Mouse (Mus musculus) embryonic facial prominence, embryonic 15.5 days (tissue): ENCODE data around the gene Coro2a. TPM values are rescaled to one million over a fixed set of nuclear protein-coding genes. Genes with fewer than 3 reads are reported as not detected.
"Not testable (repeated sequence)": the region's sequence is repeated elsewhere in the genome, so short reads cannot be mapped to it uniquely, and the experiment has no call there.

Experiments
- ATAC-seq: fragments of 200-750 bp; cut with Nextera tagmentation; 2 replicates; pipeline ENCODE4 v1.8.0; 2017; ENCODE audit warnings: low read depth, moderate TSS enrichment; ENCODE audit not compliant: insufficient number of reproducible peaks, low FRiP score, low TSS enrichment
- H3K27ac ChIP-seq: fragments of 300-500 bp; sonication (generic); replicated peaks from 2 replicates; pipeline ENCODE4 v1.5.1; 2015; ENCODE audit warnings: mild to moderate bottlenecking, inconsistent platforms
- H3K27me3 ChIP-seq: fragments of 300-500 bp; sonication (generic); 2 replicates; pipeline ENCODE4 v1.6.1; 2015; ENCODE audit warnings: inconsistent platforms
- H3K36me3 ChIP-seq: fragments of 300-500 bp; sonication (generic); 2 replicates; pipeline ENCODE4 v1.6.1; 2015; ENCODE audit warnings: mild to moderate bottlenecking, inconsistent platforms
- H3K4me1 ChIP-seq: fragments of 300-500 bp; sonication (generic); 2 replicates; pipeline ENCODE4 v1.6.1; 2015; ENCODE audit warnings: inconsistent platforms
- H3K4me2 ChIP-seq: fragments of 300-500 bp; sonication (generic); replicated peaks from 2 replicates; pipeline ENCODE4 v1.6.1; 2015; ENCODE audit warnings: mild to moderate bottlenecking, inconsistent platforms
- H3K4me3 ChIP-seq: fragments of 300-500 bp; sonication (generic); replicated peaks from 2 replicates; pipeline ENCODE4 v1.5.1; 2015; ENCODE audit warnings: mild to moderate bottlenecking, inconsistent platforms
- H3K9ac ChIP-seq: fragments of 300-500 bp; sonication (generic); 2 replicates; pipeline ENCODE4 v1.6.1; 2015; ENCODE audit warnings: inconsistent platforms
- H3K9me3 ChIP-seq: fragments of 300-500 bp; sonication (generic); replicated peaks from 2 replicates; pipeline ENCODE4 v1.6.1; 2016; ENCODE audit warnings: inconsistent platforms
- WGBS: fragments of 180-500 bp; shearing (Covaris S2); methylation state at CpG from one replicate; pipeline ENCODE4 v1.1.7; 2015; 5-methylcytosine and 5-hydroxymethylcytosine counted together
- polyA plus RNA-seq: library from polyadenylated mRNA; unstranded; fragments of >200 nt; fragmentation: Nextera tagmentation; extraction: Ambion mirVana; gene quantifications from 2 replicates; pipeline ENCODE4 v1.2.1, GENCODE M21; 2015

Gene Coro2a
- polyA plus RNA-seq, 1 experiment from 2014 or later: 6.8 TPM

- WGBS: 83% methylated on average over 9 of the region's 9 CpGs
These were observed 20.0 kb downstream of the Coro2a start for GRCm38 (mm10) chr4:46582024-46582423.

DNA sequence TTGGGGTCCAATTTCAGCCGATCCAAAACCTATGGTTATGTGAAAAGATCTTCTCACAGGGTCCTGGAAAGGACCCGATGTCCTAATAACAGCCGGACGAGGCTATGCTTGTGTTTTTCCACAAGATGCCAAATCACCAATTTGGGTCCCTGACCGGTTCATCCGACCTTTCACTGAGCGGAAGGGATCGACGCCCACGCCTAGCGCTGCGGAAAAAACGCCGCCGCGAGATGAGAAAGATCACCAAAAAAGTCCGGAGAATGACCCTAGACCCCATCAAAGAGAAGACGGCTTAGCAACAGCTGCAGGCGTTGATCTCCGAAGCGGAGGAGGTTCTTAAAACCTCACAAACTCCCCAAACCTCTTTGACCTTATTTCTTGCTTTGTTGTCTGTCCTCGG lies 20.4 kb downstream of the Coro2a start:
- H3K36me3 ChIP-seq, H3K4me1 ChIP-seq, H3K4me2 ChIP-seq, H3K9ac ChIP-seq, H3K4me3 ChIP-seq, ATAC-seq, H3K27ac ChIP-seq, H3K27me3 ChIP-seq, H3K9me3 ChIP-seq: not testable (repeated sequence)
- 89% methylated on average over 22 of the region's 22 CpGs for WGBS

More at GRCm38 (mm10) chr4:46582024-46582423, 20.0 kb downstream of the Coro2a start:
- not testable (repeated sequence) for H3K4me2 ChIP-seq, H3K4me3 ChIP-seq, H3K27ac ChIP-seq, H3K9ac ChIP-seq, H3K36me3 ChIP-seq, H3K9me3 ChIP-seq, H3K4me1 ChIP-seq, ATAC-seq, H3K27me3 ChIP-seq

DNA sequence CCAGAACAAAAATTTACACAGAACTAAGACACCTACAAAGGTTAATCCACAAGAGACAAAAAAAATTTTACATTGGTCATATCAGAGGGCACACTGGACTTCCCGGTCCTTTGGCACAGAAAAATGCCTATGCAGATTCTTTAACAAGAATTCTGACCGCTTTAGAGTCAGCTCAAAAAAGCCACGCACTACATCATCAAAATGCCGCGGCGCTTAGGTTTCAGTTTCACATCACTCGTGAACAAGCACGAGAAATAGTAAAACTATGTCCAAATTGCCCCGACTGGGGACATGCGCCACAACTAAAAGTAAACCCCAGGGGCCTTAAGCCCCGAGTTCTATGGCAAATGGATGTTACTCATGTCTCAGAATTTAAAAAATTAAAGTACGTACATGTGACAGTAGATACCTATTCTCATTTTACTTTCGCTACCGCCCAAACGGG lies 21.2 kb downstream of the Coro2a start:
- not testable (repeated sequence) for H3K27ac ChIP-seq, H3K4me3 ChIP-seq, H3K9ac ChIP-seq, H3K27me3 ChIP-seq, H3K4me1 ChIP-seq, ATAC-seq, H3K36me3 ChIP-seq, H3K9me3 ChIP-seq, H3K4me2 ChIP-seq
- 86% methylated on average over 15 of the region's 15 CpGs for WGBS

GRCm38 (mm10) chr4:46578796-46579346 lies 23.1 kb downstream of the Coro2a start:
- 88% methylated on average over 8 of the region's 8 CpGs for WGBS

DNA sequence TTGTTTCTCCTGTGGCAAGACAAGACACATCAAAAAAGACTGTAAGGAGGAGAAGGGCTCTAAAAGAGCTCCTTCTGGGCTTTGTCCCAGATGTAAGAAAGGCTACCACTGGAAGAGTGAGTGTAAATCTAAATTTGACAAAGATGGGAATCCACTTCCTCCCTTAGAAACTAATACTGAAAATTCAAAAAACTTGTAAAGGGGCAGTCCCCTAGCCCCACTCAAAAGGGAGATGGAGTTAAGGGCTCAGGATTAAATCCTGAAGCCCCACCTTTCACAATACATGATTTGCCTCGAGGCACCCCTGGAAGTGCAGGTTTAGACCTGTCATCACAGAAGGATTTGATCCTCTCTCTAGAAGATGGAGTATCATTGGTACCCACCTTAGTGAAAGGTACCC lies 23.8 kb downstream of the Coro2a start:
- no peaks in the 10 kb centered on the region for H3K4me1 ChIP-seq
- no peaks in the 10 kb centered on the region; the same call in 1 of the 2 replicates for H3K9me3 ChIP-seq
- H3K36me3 ChIP-seq: no peaks in the 10 kb centered on the region
- WGBS: 62% methylated on average over 1 of the region's 1 CpGs
- H3K27ac ChIP-seq: no peak overlapping the region
- H3K4me2 ChIP-seq: no peak overlapping the region
- H3K27me3 ChIP-seq: no peaks in the 10 kb centered on the region
- ATAC-seq: no peak
- H3K4me3 ChIP-seq: no peak overlapping the region
- H3K9ac ChIP-seq: no peak overlapping the region

More at GRCm38 (mm10) chr4:46578796-46579346, 23.1 kb downstream of the Coro2a start:
- not testable (repeated sequence) for H3K9ac ChIP-seq, H3K36me3 ChIP-seq, H3K27me3 ChIP-seq, H3K9me3 ChIP-seq, H3K4me3 ChIP-seq, H3K4me1 ChIP-seq, H3K4me2 ChIP-seq, ATAC-seq, H3K27ac ChIP-seq

- H3K9ac ChIP-seq, H3K9me3 ChIP-seq, H3K27ac ChIP-seq, H3K4me3 ChIP-seq, ATAC-seq, H3K27me3 ChIP-seq, H3K4me1 ChIP-seq, H3K36me3 ChIP-seq, H3K4me2 ChIP-seq: not testable (repeated sequence)
- WGBS: 85% methylated on average over 6 of the region's 10 CpGs
These were observed 26.3 kb downstream of the Coro2a start for GRCm38 (mm10) chr4:46575509-46576284.

- no peaks in the 10 kb centered on the region for H3K4me1 ChIP-seq
- H3K27ac ChIP-seq: no peak overlapping the region
- H3K9ac ChIP-seq: no peak overlapping the region
- no peak overlapping the region for H3K4me2 ChIP-seq
- no peak for ATAC-seq
- no peaks in the 10 kb centered on the region for H3K27me3 ChIP-seq
- H3K36me3 ChIP-seq: no peaks in the 10 kb centered on the region
- 70% methylated on average over 10 of the region's 12 CpGs for WGBS
- H3K4me3 ChIP-seq: no peak overlapping the region
- no peaks in the 10 kb centered on the region for H3K9me3 ChIP-seq
These were observed 27.2 kb downstream of the Coro2a start for GRCm38 (mm10) chr4:46574841-46575240.

GRCm38 (mm10) chr4:46574024-46574753 lies 27.8 kb downstream of the Coro2a start:
- H3K27me3 ChIP-seq: no peaks in the 10 kb centered on the region
- no peak overlapping the region for H3K9ac ChIP-seq
- H3K4me3 ChIP-seq: no peak overlapping the region
- no peaks in the 10 kb centered on the region for H3K36me3 ChIP-seq
- no peaks in the 10 kb centered on the region for H3K4me1 ChIP-seq
- no peak overlapping the region for H3K27ac ChIP-seq
- WGBS: 47% methylated on average over 9 of the region's 9 CpGs
- ATAC-seq: no peak
- H3K9me3 ChIP-seq: no peaks in the 10 kb centered on the region
- no peak overlapping the region for H3K4me2 ChIP-seq

- Histone ChIP-seq H3K27me3 (no peaks in the 10 kb centered on the region), H3K9ac (no peak overlapping the region), H3K4me2 (no peak overlapping the region), H3K27ac (no peak overlapping the region), H3K9me3 (no peaks in the 10 kb centered on the region), H3K4me3 (no peak overlapping the region), H3K36me3 (no peaks in the 10 kb centered on the region), H3K4me1 (no peaks in the 10 kb centered on the region)
- WGBS: 85% methylated on average over 4 of the region's 4 CpGs
- ATAC-seq: no peak
These were observed 29.4 kb downstream of the Coro2a start for GRCm38 (mm10) chr4:46572616-46573015.

GRCm38 (mm10) chr4:46571744-46572143 lies 30.3 kb downstream of the Coro2a start:
- ATAC-seq: no peak
- H3K4me2 ChIP-seq: no peak overlapping the region
- H3K9me3 ChIP-seq: no peaks in the 10 kb centered on the region
- 90% methylated on average over 9 of the region's 9 CpGs for WGBS
- H3K27ac ChIP-seq: no peak overlapping the region
- no peaks in the 10 kb centered on the region for H3K4me1 ChIP-seq
- no peak overlapping the region for H3K9ac ChIP-seq
- no peaks in the 10 kb centered on the region for H3K36me3 ChIP-seq
- no peaks in the 10 kb centered on the region for H3K27me3 ChIP-seq
- no peak overlapping the region for H3K4me3 ChIP-seq

- no peak overlapping the region for H3K9ac ChIP-seq
- H3K9me3 ChIP-seq: no peaks in the 10 kb centered on the region
- ATAC-seq: no peak
- H3K4me1 ChIP-seq: no peaks in the 10 kb centered on the region; the same call in 1 of the 2 replicates
- no peak overlapping the region for H3K27ac ChIP-seq
- no peaks in the 10 kb centered on the region for H3K36me3 ChIP-seq
- H3K4me2 ChIP-seq: no peak overlapping the region
- 49% methylated on average over 5 of the region's 5 CpGs for WGBS
- H3K4me3 ChIP-seq: no peak overlapping the region
- H3K27me3 ChIP-seq: no peaks in the 10 kb centered on the region
These were observed 32.3 kb downstream of the Coro2a start for GRCm38 (mm10) chr4:46569671-46570070.
